Mouse (Mus musculus) testis, adult 2 months (tissue): ENCODE measurements around the gene Pcdh7. TPM values are rescaled to one million over a fixed set of nuclear protein-coding genes. Genes with fewer than 3 reads are reported as not detected.
"Not testable (repeated sequence)": the region's sequence is repeated elsewhere in the genome, so short reads cannot be mapped to it uniquely, and the experiment has no call there.

ENCODE experiments used
- H3K27ac ChIP-seq: fragments of 200-500 bp; 2 replicates; pipeline ENCODE4 v1.5.1; 2012; ENCODE audit warnings: low read depth, low read length; ENCODE audit not compliant: control insufficient read depth, insufficient read depth
- H3K27me3 ChIP-seq: fragments of 200-500 bp; 2 replicates; pipeline ENCODE4 v1.6.1; 2012; ENCODE audit warnings: mild to moderate bottlenecking, low read length, moderate library complexity; ENCODE audit not compliant: control insufficient read depth, insufficient read depth
- H3K36me3 ChIP-seq: fragments of 200-500 bp; 2 replicates; pipeline ENCODE4 v1.6.1; 2012; ENCODE audit warnings: mild to moderate bottlenecking, low read length; ENCODE audit not compliant: control insufficient read depth, insufficient read depth
- H3K4me1 ChIP-seq: fragments of 200-500 bp; 2 replicates; pipeline ENCODE4 v1.6.1; 2012; ENCODE audit warnings: low read length; ENCODE audit not compliant: control insufficient read depth, insufficient read depth
- H3K4me3 ChIP-seq: fragments of 200-500 bp; 2 replicates; pipeline ENCODE4 v1.5.1; 2012; ENCODE audit warnings: low read depth, mild to moderate bottlenecking, low read length, moderate library complexity, mixed read lengths; ENCODE audit not compliant: control insufficient read depth
- CTCF ChIP-seq: fragments of 200-500 bp; IDR thresholded peaks from 2 replicates; pipeline ENCODE4 v1.5.1; 2012; ENCODE audit warnings: low read depth, mild to moderate bottlenecking, inconsistent platforms, low read length, moderate library complexity; ENCODE audit not compliant: control insufficient read depth, insufficient read depth, insufficient replicate concordance
- POLR2A ChIP-seq: fragments of 200-500 bp; IDR thresholded peaks from 2 replicates; pipeline ENCODE4 v1.6.1; 2012; ENCODE audit warnings: low read depth, mild to moderate bottlenecking, inconsistent platforms, low read length, moderate library complexity; ENCODE audit not compliant: control insufficient read depth
- polyA plus RNA-seq: library from polyadenylated mRNA; depleted of rRNA; stranded (reverse); fragments of >200 nt; gene quantifications from 2 replicates; pipeline ENCODE4 v1.2.3, GENCODE M21; 2012

The Pcdh7 gene
- polyA plus RNA-seq, 1 experiment = 0.58 TPM

- Histone ChIP-seq H3K27ac (no peak overlapping the region), H3K4me3 (no peak overlapping the region), H3K36me3 (no peaks in the 10 kb centered on the region), H3K27me3 (no peaks in the 10 kb centered on the region), H3K4me1 (no peaks in the 10 kb centered on the region)
- TF ChIP-seq CTCF (no peak), POLR2A (no peak)
Measured at GRCm38 (mm10) chr5:58143897-58144296, 426.1 kb downstream of the Pcdh7 start.

- H3K27ac ChIP-seq = no peak overlapping the region
- H3K4me3 ChIP-seq = no peak overlapping the region
- no peaks in the 10 kb centered on the region for H3K36me3 ChIP-seq
- no peaks in the 10 kb centered on the region for H3K27me3 ChIP-seq
- H3K4me1 ChIP-seq = no peaks in the 10 kb centered on the region
- no peak for TF ChIP-seq CTCF
- TF ChIP-seq POLR2A = no peak
Measured at GRCm38 (mm10) chr5:58153966-58154365, 436.2 kb downstream of the Pcdh7 start.

DNA sequence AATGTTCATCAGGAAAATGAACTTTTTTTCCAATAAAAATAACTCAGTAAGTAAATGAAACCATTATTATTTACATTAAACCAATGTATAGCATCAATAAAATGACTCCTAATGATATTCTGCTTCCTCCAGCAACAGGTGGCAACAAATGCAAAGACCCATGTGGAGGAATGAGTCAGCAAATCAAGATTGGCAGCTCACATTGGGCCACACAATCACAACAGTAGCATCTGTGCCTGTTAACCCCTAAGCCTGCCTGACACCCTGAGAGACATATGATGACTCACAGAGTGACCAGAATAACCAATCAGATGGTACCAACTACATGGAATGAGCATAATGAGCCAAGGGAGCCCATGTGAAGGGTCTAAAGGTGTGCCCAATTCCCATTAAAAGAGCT, 454.5 kb downstream of the Pcdh7 start:
- Histone ChIP-seq H3K4me3 (no peak overlapping the region), H3K4me1 (no peaks in the 10 kb centered on the region), H3K27ac (no peak overlapping the region), H3K27me3 (no peaks in the 10 kb centered on the region), H3K36me3 (no peaks in the 10 kb centered on the region)
- TF ChIP-seq CTCF (no peak), POLR2A (no peak)

DNA sequence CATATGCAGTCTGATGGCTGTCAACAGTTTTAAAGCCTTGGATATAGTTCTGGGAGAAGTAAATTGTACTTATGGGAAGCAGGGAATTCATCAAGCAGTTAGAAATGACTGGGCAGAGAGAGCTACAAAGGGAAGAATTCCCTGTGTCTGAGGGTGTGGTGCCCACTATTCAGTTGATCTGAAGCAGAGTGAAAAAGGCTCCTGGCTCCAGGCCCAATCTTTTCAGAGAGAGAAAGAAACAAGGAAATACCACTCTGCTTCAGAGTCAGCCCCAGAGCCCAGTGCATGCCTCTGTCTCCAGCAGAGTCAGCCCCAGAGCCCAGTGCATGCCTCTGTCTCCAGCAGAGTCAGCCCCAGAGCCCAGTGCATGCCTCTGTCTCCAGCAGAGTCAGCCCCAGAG, 456.6 kb downstream of the Pcdh7 start:
- H3K4me1 ChIP-seq, H3K4me3 ChIP-seq, H3K27me3 ChIP-seq, H3K27ac ChIP-seq, H3K36me3 ChIP-seq: not testable (repeated sequence)

DNA sequence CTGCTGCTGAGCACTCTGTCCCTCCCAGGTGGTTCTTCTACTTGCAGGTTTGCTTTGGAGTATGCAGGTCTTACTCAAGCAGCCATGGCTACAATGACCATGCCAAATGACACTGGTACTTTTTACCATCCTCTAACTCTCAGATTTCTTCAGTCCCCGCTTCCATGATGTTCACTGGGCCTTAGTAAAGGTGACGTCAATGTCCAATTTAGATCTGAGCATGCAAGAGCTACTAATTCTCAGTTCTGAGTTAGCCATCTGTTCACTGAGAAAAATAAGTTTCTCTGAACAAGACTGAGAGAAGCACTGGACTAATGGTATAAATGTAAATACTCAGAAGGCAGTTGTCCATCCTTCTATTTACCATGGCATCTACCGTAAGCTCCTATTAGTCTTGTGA, 457.8 kb downstream of the Pcdh7 start:
- H3K27me3 ChIP-seq = no peaks in the 10 kb centered on the region
- no peak overlapping the region for H3K27ac ChIP-seq
- no peaks in the 10 kb centered on the region for H3K36me3 ChIP-seq
- H3K4me1 ChIP-seq = no peaks in the 10 kb centered on the region
- TF ChIP-seq CTCF (no peak), POLR2A (no peak)
- no peak overlapping the region for H3K4me3 ChIP-seq
